Mouse (Mus musculus) liver, embryonic 14.5 days (tissue): ENCODE measurements around the gene Itpr3. TPM values are rescaled to one million over a fixed set of nuclear protein-coding genes. Genes with fewer than 3 reads are reported as not detected.

Experiments
- ATAC-seq: fragments of 200-750 bp; cut with Nextera tagmentation; 2 replicates; pipeline ENCODE4 v1.8.0; 2017; ENCODE audit warnings: moderate number of reproducible peaks, mild to moderate bottlenecking, moderate library complexity; ENCODE audit not compliant: insufficient read depth
- DNase-seq, 3 experiments: peaks; one replicate each; pipeline ENCODE4 v3.0.0-alpha.2; 2012 to 2013; ENCODE audit warnings: low read depth in 3 of 3, low spot score in 3 of 3
- H3K27ac ChIP-seq: fragments of 300-500 bp; sonication (generic); 2 replicates; pipeline ENCODE4 v1.5.1; 2014; ENCODE audit warnings: moderate library complexity, mild to moderate bottlenecking, control low read depth, inconsistent platforms
- H3K27me3 ChIP-seq: fragments of 300-500 bp; sonication (generic); 2 replicates; pipeline ENCODE4 v1.6.1; 2014; ENCODE audit warnings: mild to moderate bottlenecking, low read length, moderate library complexity; ENCODE audit not compliant: control insufficient read depth, insufficient read depth
- H3K36me3 ChIP-seq: fragments of 300-500 bp; sonication (generic); replicated peaks from 2 replicates; pipeline ENCODE4 v1.6.1; 2014; ENCODE audit warnings: low read depth; ENCODE audit not compliant: control insufficient read depth, insufficient read depth
- H3K4me1 ChIP-seq, 2 experiments: fragments of 200-500 bp in 1 of 2; fragments of 300-500 bp in 1 of 2; sonication (generic) in 1 of 2; replicated peaks; 2 replicates each; pipeline ENCODE4 v1.6.1; 2012 to 2014; ENCODE audit warnings: antibody characterized with exemption in 1 of 2, inconsistent platforms in 1 of 2, low read length in 1 of 2; ENCODE audit not compliant: control insufficient read depth in 2 of 2, insufficient read depth in 2 of 2
- H3K4me2 ChIP-seq: fragments of 300-500 bp; sonication (generic); 2 replicates; pipeline ENCODE4 v1.6.1; 2014; ENCODE audit warnings: low read depth, mild to moderate bottlenecking, control low read depth, moderate library complexity
- H3K4me3 ChIP-seq, 2 experiments: fragments of 200-500 bp in 1 of 2; fragments of 300-500 bp in 1 of 2; sonication (generic) in 1 of 2; 2 replicates each; pipeline ENCODE4 v1.5.1; 2012 to 2014; ENCODE audit warnings: low read depth in 2 of 2, low read length in 2 of 2, mild to moderate bottlenecking in 2 of 2, control low read depth in 1 of 2, inconsistent platforms in 1 of 2, moderate library complexity in 1 of 2; ENCODE audit not compliant: insufficient read depth in 1 of 2
- H3K9ac ChIP-seq: fragments of 300-500 bp; sonication (generic); replicated peaks from 2 replicates; pipeline ENCODE4 v1.6.1; 2014; ENCODE audit warnings: mild to moderate bottlenecking, control low read depth, moderate library complexity
- H3K9me3 ChIP-seq: fragments of 300-500 bp; sonication (generic); 2 replicates; pipeline ENCODE4 v1.6.1; 2016; ENCODE audit warnings: low read length, mixed read lengths; ENCODE audit not compliant: control insufficient read depth
- CTCF ChIP-seq: IDR thresholded peaks from 2 replicates; pipeline ENCODE4 v1.5.1; 2016; ENCODE audit warnings: antibody characterized with exemption, low read depth, control low read depth
- EP300 ChIP-seq: IDR thresholded peaks from 2 replicates; pipeline ENCODE4 v1.6.1; 2016; ENCODE audit warnings: antibody characterized with exemption, low read depth
- WGBS: fragments of 180-500 bp; shearing (Covaris S2); extraction: QIAGEN DNeasy Blood & Tissue Kit; methylation state at CpG from one replicate; pipeline ENCODE4 v1.1.7; 2014; ENCODE audit not compliant: insufficient replicate concordance; 5-methylcytosine and 5-hydroxymethylcytosine counted together
- polyA plus RNA-seq, 2 experiments: library from polyadenylated mRNA; depleted of rRNA in 1 of 2; stranded (reverse) in 1 of 2; unstranded in 1 of 2; fragments of >200 nt; fragmentation: Nextera tagmentation in 1 of 2; extraction: Ambion mirVana in 1 of 2; gene quantifications; 2 replicates each; pipeline versions ENCODE4 v1.2.1 to v1.2.3; 2012 to 2014

Gene Itpr3
- polyA plus RNA-seq, 2 experiments, result 0.53 to 0.96 TPM

GRCm38 (mm10) chr17:27062684-27063083 is 5.6 kb downstream of the Itpr3 start:
- Histone ChIP-seq H3K27me3 (peaks cover 8% of the 10 kb centered on the region), H3K27ac (no peak overlapping the region), H3K9me3 (no peaks in the 10 kb centered on the region), H3K4me2 (no peak overlapping the region), H3K9ac (no peak overlapping the region), H3K36me3 (no peaks in the 10 kb centered on the region), H3K4me3 (no peak overlapping the region), H3K4me1 (peaks cover 0 to 2% of the 10 kb centered on the region in 2 experiments; a peak in 1 of 4 replicates)
- DNase-seq (no peak), ATAC-seq (no peak)
- 67% methylated on average over 7 of the region's 7 CpGs for WGBS
- TF ChIP-seq EP300 (no peak), CTCF (no peak)

GRCm38 (mm10) chr17:27063717-27064116 is 6.6 kb downstream of the Itpr3 start:
- ATAC-seq (no peak), DNase-seq (no peak)
- Histone ChIP-seq H3K4me1 (peaks cover 0 to 2% of the 10 kb centered on the region in 2 experiments; a peak in 1 of 4 replicates), H3K4me3 (no peak overlapping the region), H3K9ac (no peak overlapping the region), H3K4me2 (no peak overlapping the region), H3K36me3 (no peaks in the 10 kb centered on the region), H3K27ac (no peak overlapping the region), H3K9me3 (no peaks in the 10 kb centered on the region), H3K27me3 (peaks cover 3% of the 10 kb centered on the region)
- TF ChIP-seq CTCF (no peak), EP300 (no peak)
- WGBS, result 38% methylated on average over 6 of the region's 6 CpGs

- Histone ChIP-seq H3K9ac (no peak overlapping the region), H3K27ac (no peak overlapping the region), H3K4me2 (no peak overlapping the region), H3K4me1 (peaks cover 0 to 2% of the 10 kb centered on the region in 2 experiments; a peak in 1 of 4 replicates), H3K27me3 (no peaks in the 10 kb centered on the region; the same call in none of the 2 replicates), H3K9me3 (no peaks in the 10 kb centered on the region), H3K36me3 (no peaks in the 10 kb centered on the region), H3K4me3 (no peak overlapping the region)
- no peak for TF ChIP-seq CTCF
- no peak for TF ChIP-seq EP300
- DNase-seq, result no peak
- 46% methylated on average over 2 of the region's 2 CpGs for WGBS
- ATAC-seq, result no peak
Observed at GRCm38 (mm10) chr17:27064195-27064594, 7.1 kb downstream of the Itpr3 start.

DNA sequence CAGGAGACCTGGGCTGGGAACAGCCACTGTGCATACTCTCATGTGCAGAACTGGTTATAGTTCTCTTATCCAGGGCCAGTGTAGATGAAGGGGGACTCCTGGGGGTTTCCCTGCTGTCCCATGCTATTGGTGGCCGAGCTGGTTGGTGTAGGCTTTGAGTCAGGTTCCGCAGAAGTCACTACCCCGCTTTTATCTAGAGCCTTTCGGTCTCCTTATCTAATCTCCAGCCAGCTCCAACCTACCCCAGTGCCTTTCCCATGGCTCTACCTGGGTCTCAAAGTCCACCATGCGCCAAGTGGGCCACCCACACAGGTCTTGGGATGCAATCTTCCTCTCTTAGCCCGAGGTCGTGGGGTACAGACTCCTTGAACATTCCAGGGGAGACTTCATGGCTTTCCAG is 9.0 kb downstream of the Itpr3 start:
- DNase-seq, result no peak
- no peak overlapping the region for H3K4me3 ChIP-seq
- H3K27ac ChIP-seq, result no peak overlapping the region
- H3K4me1 ChIP-seq, result peaks cover 0 to 2% of the 10 kb centered on the region in 2 experiments; a peak in 1 of 4 replicates
- H3K27me3 ChIP-seq, result no peaks in the 10 kb centered on the region
- H3K4me2 ChIP-seq, result no peak overlapping the region
- no peak for TF ChIP-seq EP300
- no peak for TF ChIP-seq CTCF
- H3K36me3 ChIP-seq, result no peaks in the 10 kb centered on the region
- ATAC-seq, result no peak
- 36% methylated on average over 7 of the region's 7 CpGs for WGBS
- no peak overlapping the region for H3K9ac ChIP-seq
- no peaks in the 10 kb centered on the region for H3K9me3 ChIP-seq

GRCm38 (mm10) chr17:27069071-27069470 is 12.0 kb downstream of the Itpr3 start:
- TF ChIP-seq CTCF (no peak), EP300 (no peak)
- no peak for DNase-seq
- H3K27me3 ChIP-seq, result no peaks in the 10 kb centered on the region
- no peak for ATAC-seq
- H3K36me3 ChIP-seq, result no peaks in the 10 kb centered on the region
- H3K27ac ChIP-seq, result no peak overlapping the region
- no peak overlapping the region for H3K4me2 ChIP-seq
- WGBS, result 68% methylated on average over 5 of the region's 5 CpGs
- no peak overlapping the region for H3K9ac ChIP-seq
- no peak overlapping the region for H3K4me3 ChIP-seq
- H3K4me1 ChIP-seq, result peaks cover 0 to 2% of the 10 kb centered on the region in 2 experiments; a peak in 1 of 4 replicates
- no peaks in the 10 kb centered on the region for H3K9me3 ChIP-seq
